Comparison of ENCODE assay signal across 22 mouse cellular contexts in genomic region chr5:52611315-52611895, GRCm38 (mm10). TPM values are rescaled to one million over a fixed set of nuclear protein-coding genes. Genes with fewer than 3 reads are reported as not detected.
A peak's percentile ranks its signal among the peaks of the same experiment; 100 is the strongest.
DNase-seq lines count a peak whose midpoint lies in the region.
"Had no signal": no experiment of that assay in that cellular context is flagged by ENCODE, and none has a peak within 500 bp of the region (broad histone marks: within the 10 kb centered on the region; RNA-seq: fewer than 3 reads in every experiment).

No protein-coding gene starts in this region.

- DNase-seq in cerebellum, postnatal 14 days, result peak; percentile 24 to 39
- DNase-seq in cerebellum, adult 8-10 months, result no peak
- DNase-seq in left cerebral cortex, postnatal 4 days, result peak; percentile 32
- DNase-seq in left cerebral cortex, adult 8-10 months (ENCODE audit: low spot score in 2 of 2), result no peak
- peak; percentile 24 for DNase-seq in urinary bladder, postnatal 14 days (ENCODE audit: low spot score)
- no peak for DNase-seq in urinary bladder, postnatal 10 days (ENCODE audit: low spot score)
- peak; percentile 17 for DNase-seq in urinary bladder, postnatal 25 days (ENCODE audit: low spot score)
- DNase-seq in frontal cortex, postnatal 14 days (ENCODE audit: low spot score in 2 of 2), result no peak
- DNase-seq: cerebellum, adult 11 months; cerebellum, postnatal 36 days; embryo, embryonic 11 days; gastrocnemius, postnatal 25 days; heart, adult 2 months; heart, postnatal 14 days; kidney, adult 8-10 months; kidney, postnatal 10 days; lung, embryonic 14.5 days; midbrain, embryonic 14.5 days; right cerebral cortex, adult 18-20 months; right cerebral cortex, postnatal 4 days had no signal

- intact Hi-C loops in left cerebral cortex, postnatal 4 days (cut with DNase I), result no loop called here

RNA-seq across cellular contexts. Expression of gene Lgi2, which starts 45.1 kb away (rescaled TPM):
- total RNA-seq in left cerebral cortex, postnatal 4 days (2021), result 10 to 100 TPM; 32.3 to 33.9 TPM
- 10 to 100 TPM; 53.1 to 72.8 (median 58.0) TPM for total RNA-seq in left cerebral cortex, adult 8-10 months (2022)
- total RNA-seq: megakaryocyte, adult 5-6 weeks; MEL had no signal

RNA-seq across cellular contexts. Expression of gene Sepsecs, which starts 58.1 kb away (rescaled TPM):
- 10 to 100 TPM; 11.3 TPM for total RNA-seq in left cerebral cortex, postnatal 4 days (2021)
- 10 to 100 TPM; 10.8 to 16.5 (median 11.2) TPM for total RNA-seq in left cerebral cortex, adult 8-10 months (2022)

Comparison
In these comparisons a context has a peak if more than half of its experiments do, and no peak if none do; other contexts are left out.
1. DNase-seq: peak in cerebellum, postnatal 14 days (2 of 2), left cerebral cortex, postnatal 4 days (single experiment), urinary bladder, postnatal 14 days (single experiment) and urinary bladder, postnatal 25 days (single experiment); none in cerebellum, adult 8-10 months (single experiment), left cerebral cortex, adult 8-10 months (0 of 2), urinary bladder, postnatal 10 days (single experiment) and frontal cortex, postnatal 14 days (0 of 2).